Mouse (Mus musculus) stomach, embryonic 16.5 days (tissue): ENCODE measurements around the gene Ing1. TPM values are rescaled to one million over a fixed set of nuclear protein-coding genes. Genes with fewer than 3 reads are reported as not detected.
A peak's percentile ranks its signal among the peaks of the same experiment; 100 is the strongest.

ENCODE experiments used
- ATAC-seq: fragments of 200-750 bp; cut with Nextera tagmentation; 2 replicates; pipeline ENCODE4 v1.8.0; 2017; ENCODE audit warnings: moderate number of reproducible peaks, moderate TSS enrichment; ENCODE audit not compliant: insufficient read depth, low FRiP score
- H3K27ac ChIP-seq: fragments of 300-500 bp; sonication (generic); 2 replicates; pipeline ENCODE4 v1.5.1; 2014; ENCODE audit warnings: low read length
- H3K27me3 ChIP-seq: fragments of 300-500 bp; sonication (generic); 2 replicates; pipeline ENCODE4 v1.6.1; 2014; ENCODE audit warnings: low read length, control low read depth, mixed read lengths; ENCODE audit not compliant: control insufficient read depth, insufficient read depth
- H3K36me3 ChIP-seq: fragments of 300-500 bp; sonication (generic); 2 replicates; pipeline ENCODE4 v1.6.1; 2014; ENCODE audit warnings: low read length; ENCODE audit not compliant: control insufficient read depth, insufficient read depth
- H3K4me1 ChIP-seq: fragments of 300-500 bp; sonication (generic); 2 replicates; pipeline ENCODE4 v1.6.1; 2014; ENCODE audit warnings: low read length, control low read depth, mixed read lengths; ENCODE audit not compliant: control insufficient read depth, insufficient read depth
- H3K4me2 ChIP-seq: fragments of 300-500 bp; sonication (generic); 2 replicates; pipeline ENCODE4 v1.6.1; 2014; ENCODE audit warnings: low read depth, low read length, mixed read lengths
- H3K4me3 ChIP-seq: fragments of 300-500 bp; sonication (generic); replicated peaks from 2 replicates; pipeline ENCODE4 v1.5.1; 2014; ENCODE audit warnings: mild to moderate bottlenecking, low read length
- H3K9ac ChIP-seq: fragments of 300-500 bp; sonication (generic); 2 replicates; pipeline ENCODE4 v1.6.1; 2014; ENCODE audit warnings: low read length
- H3K9me3 ChIP-seq: fragments of 300-500 bp; sonication (generic); replicated peaks from 2 replicates; pipeline ENCODE4 v1.6.1; 2016; ENCODE audit warnings: low read length, control low read depth; ENCODE audit not compliant: control insufficient read depth
- WGBS: fragments of 180-500 bp; shearing (Covaris S2); extraction: QIAGEN DNeasy Blood & Tissue Kit; methylation state at CpG from one replicate; pipeline ENCODE4 v1.1.7; 2014; 5-methylcytosine and 5-hydroxymethylcytosine counted together
- polyA plus RNA-seq: library from polyadenylated mRNA; unstranded; fragments of >200 nt; fragmentation: Nextera tagmentation; extraction: Ambion mirVana; gene quantifications from 2 replicates; pipeline ENCODE4 v1.2.1, GENCODE M21; 2015

Gene Ing1
- polyA plus RNA-seq, 1 experiment from 2014 or later: 24.9 TPM

- no peak overlapping the region for H3K4me3 ChIP-seq
- H3K9ac ChIP-seq: no peak overlapping the region
- no peaks in the 10 kb centered on the region for H3K9me3 ChIP-seq
- no peaks in the 10 kb centered on the region for H3K36me3 ChIP-seq
- H3K4me1 ChIP-seq: no peaks in the 10 kb centered on the region
- 87% methylated on average over 4 of the region's 4 CpGs for WGBS
- no peak for ATAC-seq
- no peaks in the 10 kb centered on the region for H3K27me3 ChIP-seq
- no peak overlapping the region for H3K4me2 ChIP-seq
- no peak overlapping the region for H3K27ac ChIP-seq
These were observed 36.5 kb downstream of the Ing1 start for GRCm38 (mm10) chr8:11591837-11592236.

- 0 out of 2 replicates have a peak, but pooled peaks have one; percentile 20 for ATAC-seq
- H3K9ac ChIP-seq: no peak overlapping the region
- H3K27ac ChIP-seq: no peak overlapping the region
- no peak overlapping the region for H3K4me2 ChIP-seq
- no peaks in the 10 kb centered on the region for H3K4me1 ChIP-seq
- no peak overlapping the region for H3K4me3 ChIP-seq
- H3K36me3 ChIP-seq: no peaks in the 10 kb centered on the region
- no peaks in the 10 kb centered on the region for H3K9me3 ChIP-seq
- WGBS: 33% methylated on average over 13 of the region's 13 CpGs
- H3K27me3 ChIP-seq: no peaks in the 10 kb centered on the region
These were observed 36.9 kb downstream of the Ing1 start for GRCm38 (mm10) chr8:11592296-11592695.

GRCm38 (mm10) chr8:11593222-11593884 is 38.0 kb downstream of the Ing1 start:
- no peaks in the 10 kb centered on the region for H3K27me3 ChIP-seq
- WGBS: 59% methylated on average over 12 of the region's 12 CpGs
- H3K4me2 ChIP-seq: no peak overlapping the region
- no peaks in the 10 kb centered on the region for H3K36me3 ChIP-seq
- no peak overlapping the region for H3K27ac ChIP-seq
- H3K9me3 ChIP-seq: no peaks in the 10 kb centered on the region
- 0 out of 2 replicates have a peak, but pooled peaks have one; percentile 33 for ATAC-seq
- no peak overlapping the region for H3K4me3 ChIP-seq
- no peaks in the 10 kb centered on the region for H3K4me1 ChIP-seq
- H3K9ac ChIP-seq: no peak overlapping the region

DNA sequence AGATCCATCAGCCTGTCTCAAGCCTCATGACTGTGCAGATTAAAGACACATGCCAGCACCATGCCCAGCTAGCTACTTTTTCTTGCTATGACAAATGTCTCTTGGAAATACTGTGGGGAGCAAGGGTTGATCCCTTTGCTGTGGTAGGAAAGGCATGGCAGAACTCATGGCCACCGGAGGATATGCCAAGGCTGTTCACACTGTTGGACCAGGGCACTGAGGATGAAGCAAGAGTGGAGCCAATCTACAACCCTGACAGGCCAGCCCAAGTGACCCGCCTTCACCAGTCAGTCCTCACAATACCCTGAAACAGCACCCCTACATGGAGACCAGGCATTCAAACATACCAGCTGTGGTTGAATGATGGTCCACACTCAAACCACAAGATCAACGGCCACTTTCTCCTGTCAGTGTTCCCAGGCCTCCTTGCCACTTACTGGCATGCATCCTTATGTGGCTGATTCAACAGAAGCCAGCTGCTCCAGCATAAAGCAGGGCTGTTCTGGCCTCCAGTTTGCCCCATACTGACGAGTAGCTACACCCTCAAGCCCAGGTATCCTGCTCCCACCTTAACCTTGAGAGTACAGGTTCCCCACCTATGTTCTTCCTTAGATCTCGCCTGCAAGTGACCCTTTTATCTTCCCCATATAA is 45.1 kb downstream of the Ing1 start:
- Histone ChIP-seq H3K4me1 (no peaks in the 10 kb centered on the region), H3K27ac (no peak overlapping the region), H3K9ac (no peak overlapping the region), H3K4me3 (no peak overlapping the region), H3K9me3 (no peaks in the 10 kb centered on the region), H3K4me2 (no peak overlapping the region), H3K27me3 (no peaks in the 10 kb centered on the region), H3K36me3 (no peaks in the 10 kb centered on the region)
- WGBS: 76% methylated on average over 5 of the region's 5 CpGs
- no peak for ATAC-seq

- no peaks in the 10 kb centered on the region for H3K27me3 ChIP-seq
- ATAC-seq: peak; percentile 58
- no peaks in the 10 kb centered on the region for H3K4me1 ChIP-seq
- H3K36me3 ChIP-seq: no peaks in the 10 kb centered on the region
- no peak overlapping the region for H3K4me3 ChIP-seq
- H3K4me2 ChIP-seq: no peak overlapping the region
- peak overlapping the region; percentile 4; the same call in 1 of the 2 replicates for H3K9ac ChIP-seq
- no peak overlapping the region for H3K27ac ChIP-seq
- 35% methylated on average over 14 of the region's 14 CpGs for WGBS
- no peaks in the 10 kb centered on the region for H3K9me3 ChIP-seq
These were observed 46.8 kb downstream of the Ing1 start for GRCm38 (mm10) chr8:11602006-11602680.

DNA sequence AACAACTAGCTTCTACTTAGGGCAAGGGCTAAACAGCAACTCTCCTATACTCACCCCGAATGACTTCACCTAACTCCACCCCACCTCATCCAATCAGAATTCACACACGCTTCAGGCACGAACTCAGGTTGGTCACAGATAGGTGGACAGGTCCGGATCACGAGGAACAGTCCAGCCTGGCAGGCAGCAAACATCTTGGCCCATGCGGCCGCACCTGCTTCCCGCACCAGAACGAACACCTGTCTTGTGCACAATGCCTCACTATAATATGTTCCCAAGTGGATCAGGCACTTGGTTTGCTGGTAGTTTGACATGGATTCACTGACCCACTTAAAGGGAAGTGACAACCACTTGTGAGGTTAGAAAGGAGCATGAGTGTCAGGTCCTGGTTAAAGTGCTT is 53.5 kb downstream of the Ing1 start:
- WGBS: 94% methylated on average over 9 of the region's 9 CpGs
- Histone ChIP-seq H3K27ac (no peak overlapping the region), H3K27me3 (no peaks in the 10 kb centered on the region), H3K36me3 (peaks cover 32% of the 10 kb centered on the region), H3K4me3 (no peak overlapping the region), H3K4me1 (no peaks in the 10 kb centered on the region), H3K9me3 (no peaks in the 10 kb centered on the region), H3K9ac (no peak overlapping the region), H3K4me2 (no peak overlapping the region)
- no peak for ATAC-seq

Other genes with a start within 250 kb of the Ing1 start
- gene Col4a2, start 242.8 kb upstream of the Ing1 start, polyA plus RNA-seq: 57.3 and 65.2 TPM in 2 replicates
- gene Col4a1, start 242.7 kb upstream of the Ing1 start, polyA plus RNA-seq: 207 and 211 TPM in 2 replicates
- 7.5 and 8.1 TPM in 2 replicates for gene Rab20, start 76.9 kb upstream of the Ing1 start, polyA plus RNA-seq
- 110 and 117 TPM in 2 replicates for gene Naxd, start 58.1 kb upstream of the Ing1 start, polyA plus RNA-seq
- 24.3 and 26.9 TPM in 2 replicates for gene Cars2, start 4.8 kb upstream of the Ing1 start, polyA plus RNA-seq
- 75.1 and 83.0 TPM in 2 replicates for gene Ankrd10, start 80.2 kb downstream of the Ing1 start, polyA plus RNA-seq
- not detected in 2 replicates for gene 1700016D06Rik, start 145.5 kb downstream of the Ing1 start, polyA plus RNA-seq
- 32.7 and 33.4 TPM in 2 replicates for gene Arhgef7, start 172.2 kb downstream of the Ing1 start, polyA plus RNA-seq